Mouse (Mus musculus) intestine, embryonic 16.5 days (tissue): ENCODE data around the gene Efemp2. TPM values are rescaled to one million over a fixed set of nuclear protein-coding genes. Genes with fewer than 3 reads are reported as not detected.
"Not testable (repeated sequence)": the region's sequence is repeated elsewhere in the genome, so short reads cannot be mapped to it uniquely, and the experiment has no call there.

Source experiments
- ATAC-seq: fragments of 200-750 bp; cut with Nextera tagmentation; 2 replicates; pipeline ENCODE4 v1.8.0; 2017; ENCODE audit warnings: moderate TSS enrichment, moderate library complexity
- H3K27ac ChIP-seq: fragments of 300-500 bp; sonication (generic); 2 replicates; pipeline ENCODE4 v1.5.1; 2014; ENCODE audit warnings: mild to moderate bottlenecking, low read length
- H3K27me3 ChIP-seq: fragments of 300-500 bp; sonication (generic); replicated peaks from 2 replicates; pipeline ENCODE4 v1.6.1; 2014; ENCODE audit warnings: low read length, control low read depth, mixed read lengths; ENCODE audit not compliant: control insufficient read depth, insufficient read depth
- H3K36me3 ChIP-seq: fragments of 300-500 bp; sonication (generic); 2 replicates; pipeline ENCODE4 v1.6.1; 2014; ENCODE audit warnings: low read length, control low read depth; ENCODE audit not compliant: control insufficient read depth, insufficient read depth
- H3K4me1 ChIP-seq: fragments of 300-500 bp; sonication (generic); 2 replicates; pipeline ENCODE4 v1.6.1; 2014; ENCODE audit warnings: low read length, control low read depth, mixed read lengths; ENCODE audit not compliant: control insufficient read depth, insufficient read depth
- H3K4me2 ChIP-seq: fragments of 300-500 bp; sonication (generic); 2 replicates; pipeline ENCODE4 v1.6.1; 2014; ENCODE audit warnings: low read depth, low read length, control low read depth
- H3K4me3 ChIP-seq: fragments of 300-500 bp; sonication (generic); 2 replicates; pipeline ENCODE4 v1.5.1; 2014; ENCODE audit warnings: mild to moderate bottlenecking, low read length
- H3K9ac ChIP-seq: fragments of 300-500 bp; sonication (generic); 2 replicates; pipeline ENCODE4 v1.6.1; 2014; ENCODE audit warnings: low read depth, low read length
- H3K9me3 ChIP-seq: fragments of 300-500 bp; sonication (generic); 2 replicates; pipeline ENCODE4 v1.6.1; 2016; ENCODE audit warnings: low read length, control low read depth; ENCODE audit not compliant: control insufficient read depth
- WGBS: fragments of 180-500 bp; shearing (Covaris S2); extraction: QIAGEN DNeasy Blood & Tissue Kit; methylation state at CpG from one replicate; pipeline ENCODE4 v1.1.7; 2014; 5-methylcytosine and 5-hydroxymethylcytosine counted together
- polyA plus RNA-seq: library from polyadenylated mRNA; unstranded; fragments of >200 nt; fragmentation: Nextera tagmentation; extraction: Ambion mirVana; gene quantifications from 2 replicates; pipeline ENCODE4 v1.2.1, GENCODE M21; 2015

Gene Efemp2
- polyA plus RNA-seq, 1 experiment from 2014 or later = 112 TPM

DNA sequence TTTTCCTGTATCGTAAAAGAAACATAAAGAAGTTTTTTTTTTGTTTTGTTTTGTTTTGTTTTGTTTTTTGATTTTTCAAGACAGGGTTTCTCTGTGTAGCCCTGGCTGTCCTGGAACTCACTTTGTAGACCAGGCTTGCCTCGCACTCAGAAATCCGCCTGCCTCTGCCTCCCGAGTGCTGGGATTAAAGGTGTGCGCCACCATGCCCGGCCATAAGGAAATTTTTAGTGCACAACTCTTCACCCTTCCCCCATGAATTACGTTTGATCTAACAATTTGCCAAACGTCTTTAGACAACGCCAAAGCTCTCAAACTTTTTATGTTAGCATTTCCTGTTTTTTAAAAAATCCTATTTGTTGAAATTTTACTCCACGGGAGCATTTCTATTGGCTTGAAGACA lies 16.0 kb downstream of the Efemp2 start:
- WGBS = 41% methylated on average over 10 of the region's 10 CpGs
- peaks cover 31% of the 10 kb centered on the region for H3K4me1 ChIP-seq
- H3K9me3 ChIP-seq, H3K9ac ChIP-seq, ATAC-seq, H3K27me3 ChIP-seq: not testable (repeated sequence)
- H3K27ac ChIP-seq = peak overlapping the region; percentile 99
- peak overlapping the region; percentile 98; the same call in 1 of the 2 replicates for H3K4me3 ChIP-seq
- peak overlapping the region; percentile 43 for H3K4me2 ChIP-seq
- peaks cover 15% of the 10 kb centered on the region; the same call in 1 of the 2 replicates for H3K36me3 ChIP-seq

DNA sequence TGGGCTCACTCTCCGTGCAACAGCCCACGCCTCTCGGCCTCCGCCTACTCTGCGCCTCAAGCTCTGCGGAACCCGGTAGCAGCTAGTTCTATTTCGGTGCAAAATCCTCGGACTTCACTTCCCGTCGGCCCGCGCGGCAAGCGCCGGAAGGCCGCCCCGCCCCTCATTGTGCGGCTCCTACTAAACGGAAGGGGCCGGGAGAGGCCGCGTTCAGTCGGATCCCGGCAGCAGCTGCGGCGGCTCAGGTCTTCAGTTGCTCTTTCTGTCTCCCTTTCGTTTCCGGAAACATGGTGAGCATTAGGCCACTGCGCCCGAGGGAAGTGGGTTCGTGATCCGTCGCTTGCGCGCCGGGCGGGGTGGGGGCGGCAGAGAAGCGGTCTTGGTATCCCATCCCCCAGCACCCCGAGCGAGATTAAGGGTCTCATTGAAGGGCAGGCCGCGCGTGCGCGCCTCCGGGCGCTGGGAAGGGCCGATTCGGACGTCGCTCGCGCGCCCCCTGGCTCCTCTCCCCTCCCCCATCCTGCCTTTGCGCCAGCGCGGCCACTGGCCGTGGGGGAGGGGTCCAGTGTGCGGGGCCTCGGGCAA lies 16.7 kb downstream of the Efemp2 start, which contains the start of gene Cfl1:
Cfl1 (plus strand) TSS at position 143 of the 585 bp plus-strand sequence.
- Histone ChIP-seq H3K9ac (peak within 1 kb of the TSS; percentile 97), H3K36me3 (peaks cover 19% of the 10 kb centered on the region), H3K9me3 (no peaks in the 10 kb centered on the region), H3K4me3 (peak within 1 kb of the TSS; percentile 98), H3K27me3 (no peaks in the 10 kb centered on the region), H3K4me1 (peaks cover 32% of the 10 kb centered on the region), H3K4me2 (peak within 1 kb of the TSS; percentile 93), H3K27ac (peak within 1 kb of the TSS; percentile 99)
- peak; percentile 49 for ATAC-seq
- under 1% methylated on average over 62 of the region's 62 CpGs for WGBS

- Histone ChIP-seq H3K4me3 (peak overlapping the region; percentile 98), H3K9me3 (no peaks in the 10 kb centered on the region), H3K27ac (peak overlapping the region; percentile 99), H3K36me3 (peaks cover 23% of the 10 kb centered on the region), H3K9ac (peak overlapping the region; percentile 97), H3K4me1 (peaks cover 32% of the 10 kb centered on the region), H3K4me2 (peak overlapping the region; percentile 79), H3K27me3 (no peaks in the 10 kb centered on the region)
- ATAC-seq = peak; percentile 27
- under 1% methylated on average over 59 of the region's 59 CpGs for WGBS
Observed at GRCm38 (mm10) chr19:5490898-5491708, 17.3 kb downstream of the Efemp2 start.

DNA sequence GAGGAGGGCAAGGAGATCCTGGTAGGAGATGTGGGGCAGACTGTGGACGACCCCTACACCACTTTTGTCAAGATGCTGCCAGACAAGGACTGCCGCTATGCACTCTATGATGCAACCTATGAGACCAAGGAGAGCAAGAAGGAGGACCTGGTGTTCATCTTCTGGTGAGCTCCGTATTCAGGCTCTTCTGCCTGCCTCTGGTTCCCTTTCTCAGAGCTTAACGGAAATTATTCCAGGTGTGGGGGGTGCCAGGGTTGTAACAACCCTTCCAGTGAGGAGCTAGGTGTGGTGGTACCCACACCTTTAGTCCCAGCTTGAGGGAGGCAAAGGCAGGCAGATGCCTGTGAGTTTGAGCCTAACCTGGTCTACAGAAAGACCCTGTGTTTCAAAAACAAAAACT lies 18.9 kb downstream of the Efemp2 start:
- 0 out of 2 replicates have a peak overlapping the region, but pooled peaks have one; percentile 24 for H3K9ac ChIP-seq
- no peak for ATAC-seq
- H3K4me1 ChIP-seq = peaks cover 18% of the 10 kb centered on the region
- H3K4me2 ChIP-seq = no peak overlapping the region; the same call in 1 of the 2 replicates
- H3K36me3 ChIP-seq = peaks cover 32% of the 10 kb centered on the region
- no peaks in the 10 kb centered on the region for H3K27me3 ChIP-seq
- H3K27ac ChIP-seq = peak overlapping the region; percentile 33
- H3K4me3 ChIP-seq = peak overlapping the region; percentile 7; the same call in 1 of the 2 replicates
- WGBS = 83% methylated on average over 4 of the region's 4 CpGs
- no peaks in the 10 kb centered on the region for H3K9me3 ChIP-seq

GRCm38 (mm10) chr19:5493301-5493721 lies 19.6 kb downstream of the Efemp2 start:
- not testable (repeated sequence) for H3K4me3 ChIP-seq, H3K4me2 ChIP-seq, ATAC-seq, H3K9me3 ChIP-seq, H3K27me3 ChIP-seq, H3K9ac ChIP-seq
- peaks cover 18% of the 10 kb centered on the region for H3K4me1 ChIP-seq
- peaks cover 32% of the 10 kb centered on the region for H3K36me3 ChIP-seq
- 58% methylated on average over 9 of the region's 9 CpGs for WGBS
- H3K27ac ChIP-seq = peak overlapping the region; percentile 14; the same call in 1 of the 2 replicates

DNA sequence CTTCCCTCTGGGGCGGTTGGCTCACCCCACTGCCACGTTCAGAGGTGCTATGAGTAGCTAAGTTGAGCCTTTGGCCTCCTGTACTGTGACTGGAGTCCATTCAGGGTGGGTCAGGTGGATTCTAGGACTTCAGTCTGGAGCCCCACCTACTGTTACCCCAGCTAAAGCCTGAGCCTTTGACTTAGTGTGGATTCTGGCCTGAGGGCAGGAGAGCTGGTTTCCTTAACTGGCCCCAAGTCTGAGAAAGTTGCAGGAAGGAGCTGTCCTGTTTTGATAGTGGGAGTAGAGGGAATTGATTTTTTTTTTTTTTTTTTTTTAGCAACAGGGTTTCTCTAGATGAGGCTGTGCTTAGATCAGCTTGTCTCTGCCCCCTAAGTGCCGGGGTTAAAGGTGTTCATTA lies 20.6 kb downstream of the Efemp2 start:
- no peaks in the 10 kb centered on the region for H3K9me3 ChIP-seq
- H3K4me1 ChIP-seq = peaks cover 18% of the 10 kb centered on the region
- 75% methylated on average over 3 of the region's 3 CpGs for WGBS
- H3K36me3 ChIP-seq = peaks cover 32% of the 10 kb centered on the region
- H3K4me3 ChIP-seq = no peak overlapping the region
- H3K4me2 ChIP-seq = no peak overlapping the region
- ATAC-seq = peak; percentile 26
- H3K27me3 ChIP-seq = no peaks in the 10 kb centered on the region
- H3K27ac ChIP-seq = peak overlapping the region; percentile 72
- H3K9ac ChIP-seq = no peak overlapping the region

DNA sequence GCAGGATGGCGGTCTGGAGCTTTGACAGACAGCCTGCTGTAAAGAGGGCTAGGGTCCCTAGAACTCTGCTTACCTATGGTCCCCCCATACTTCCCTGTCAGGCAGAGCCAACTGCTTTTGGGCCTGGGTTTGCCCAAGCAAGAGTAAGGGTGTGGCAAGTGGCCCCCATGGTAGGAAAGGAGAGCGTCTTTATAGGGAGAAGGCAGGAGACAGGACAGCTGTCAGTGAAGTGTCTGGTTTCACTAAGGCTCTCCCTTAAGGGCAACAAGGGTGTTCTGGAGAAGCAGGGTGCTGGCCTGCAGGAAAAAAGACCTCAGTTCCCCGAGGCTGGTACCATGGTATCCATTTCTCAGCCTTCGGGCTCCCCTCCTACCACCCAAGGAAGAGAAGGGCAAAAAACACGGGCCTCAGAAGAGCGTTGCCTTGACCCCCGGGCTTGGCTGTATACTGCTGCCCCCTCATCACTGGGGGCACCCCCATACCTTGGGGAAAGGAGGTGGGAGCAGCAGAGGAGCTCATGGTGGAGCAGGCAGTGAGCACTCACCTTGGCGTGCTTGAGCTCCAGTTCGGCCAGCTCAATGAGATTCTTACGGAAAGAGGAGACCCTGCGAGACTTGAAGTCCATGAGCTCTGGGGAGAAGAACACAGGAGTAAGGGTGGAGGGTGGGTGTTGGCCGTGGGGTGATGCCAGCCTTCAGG lies 21.7 kb downstream of the Efemp2 start:
- no peak for ATAC-seq
- Histone ChIP-seq H3K27ac (peak overlapping the region; percentile 4; the same call in 1 of the 2 replicates), H3K4me3 (no peak overlapping the region), H3K4me2 (no peak overlapping the region), H3K4me1 (peaks cover 17% of the 10 kb centered on the region), H3K9me3 (no peaks in the 10 kb centered on the region), H3K36me3 (peaks cover 32% of the 10 kb centered on the region), H3K9ac (no peak overlapping the region), H3K27me3 (no peaks in the 10 kb centered on the region)
- WGBS = 79% methylated on average over 12 of the region's 12 CpGs

GRCm38 (mm10) chr19:5496052-5496370 lies 22.3 kb downstream of the Efemp2 start:
- Histone ChIP-seq H3K27me3 (no peaks in the 10 kb centered on the region), H3K4me1 (peaks cover 17% of the 10 kb centered on the region), H3K36me3 (peaks cover 32% of the 10 kb centered on the region), H3K9me3 (no peaks in the 10 kb centered on the region), H3K4me2 (no peak overlapping the region), H3K9ac (no peak overlapping the region), H3K4me3 (no peak overlapping the region), H3K27ac (no peak overlapping the region)
- WGBS = 85% methylated on average over 16 of the region's 16 CpGs
- ATAC-seq = no peak

GRCm38 (mm10) chr19:5500330-5500875 lies 26.6 kb downstream of the Efemp2 start:
- peaks cover 16% of the 10 kb centered on the region for H3K36me3 ChIP-seq
- ATAC-seq = peak; percentile 62
- 0 out of 2 replicates have a peak, but pooled peaks cover 2% of the 10 kb centered on the region for H3K4me1 ChIP-seq
- no peaks in the 10 kb centered on the region for H3K27me3 ChIP-seq
- 0 out of 2 replicates have a peak overlapping the region, but pooled peaks have one; percentile 33 for H3K27ac ChIP-seq
- H3K9me3 ChIP-seq = no peaks in the 10 kb centered on the region
- no peak overlapping the region for H3K4me2 ChIP-seq
- no peak overlapping the region for H3K4me3 ChIP-seq
- 75% methylated on average over 2 of the region's 2 CpGs for whole genome bisulfite sequencing
- no peak overlapping the region for H3K9ac ChIP-seq
